Mouse (Mus musculus) neural tube, embryonic 11.5 days (tissue): ENCODE data around the gene Txnl4b. TPM values are rescaled to one million over a fixed set of nuclear protein-coding genes. Genes with fewer than 3 reads are reported as not detected.

ENCODE experiments used
- ATAC-seq: fragments of 200-750 bp; cut with Nextera tagmentation; 2 replicates; pipeline ENCODE4 v1.8.0; 2017; ENCODE audit warnings: moderate number of reproducible peaks, mild to moderate bottlenecking, moderate TSS enrichment, moderate library complexity; ENCODE audit not compliant: insufficient read depth, low FRiP score, low TSS enrichment
- DNase-seq: peaks from one replicate; pipeline ENCODE4 v3.0.0-alpha.2; 2015; ENCODE audit warnings: low spot score
- H3K27ac ChIP-seq: fragments of 300-500 bp; sonication (generic); 2 replicates; pipeline ENCODE4 v1.5.1; 2014; ENCODE audit warnings: low read depth, mild to moderate bottlenecking, low read length
- H3K27me3 ChIP-seq: fragments of 300-500 bp; sonication (generic); 2 replicates; pipeline ENCODE4 v1.6.1; 2014; ENCODE audit warnings: mild to moderate bottlenecking, low read length, mixed read lengths; ENCODE audit not compliant: control insufficient read depth, insufficient read depth
- H3K36me3 ChIP-seq: fragments of 300-500 bp; sonication (generic); 2 replicates; pipeline ENCODE4 v1.6.1; 2014; ENCODE audit warnings: mild to moderate bottlenecking, low read length, moderate library complexity, mixed read lengths; ENCODE audit not compliant: control insufficient read depth, insufficient read depth
- H3K4me1 ChIP-seq: fragments of 300-500 bp; sonication (generic); 2 replicates; pipeline ENCODE4 v1.6.1; 2014; ENCODE audit warnings: low read length, mixed read lengths; ENCODE audit not compliant: control insufficient read depth, insufficient read depth
- H3K4me2 ChIP-seq: fragments of 300-500 bp; sonication (generic); 2 replicates; pipeline ENCODE4 v1.6.1; 2014; ENCODE audit warnings: low read depth, mild to moderate bottlenecking, moderate library complexity
- H3K4me3 ChIP-seq: fragments of 300-500 bp; sonication (generic); 2 replicates; pipeline ENCODE4 v1.5.1; 2014; ENCODE audit warnings: low read depth, low read length
- H3K9ac ChIP-seq: fragments of 300-500 bp; sonication (generic); 2 replicates; pipeline ENCODE4 v1.6.1; 2014; ENCODE audit warnings: mild to moderate bottlenecking, low read length
- H3K9me3 ChIP-seq: fragments of 300-500 bp; sonication (generic); 2 replicates; pipeline ENCODE4 v1.6.1; 2016; ENCODE audit warnings: low read length; ENCODE audit not compliant: control insufficient read depth
- whole genome bisulfite sequencing: fragments of 180-500 bp; shearing (Covaris S2); extraction: QIAGEN DNeasy Blood & Tissue Kit; methylation state at CpG from one replicate; pipeline ENCODE4 v1.1.7; 2014; 5-methylcytosine and 5-hydroxymethylcytosine counted together
- polyA plus RNA-seq: library from polyadenylated mRNA; unstranded; fragments of >200 nt; fragmentation: Nextera tagmentation; extraction: Ambion mirVana; gene quantifications from 2 replicates; pipeline ENCODE4 v1.2.1, GENCODE M21; 2014

Txnl4b gene
- polyA plus RNA-seq, 1 experiment from 2014 or later = 32.2 TPM

- Histone ChIP-seq H3K9ac (no peak overlapping the region), H3K36me3 (peaks cover 11% of the 10 kb centered on the region), H3K4me3 (no peak overlapping the region), H3K27me3 (no peaks in the 10 kb centered on the region), H3K4me1 (no peaks in the 10 kb centered on the region), H3K4me2 (peak overlapping the region; percentile 83), H3K9me3 (no peaks in the 10 kb centered on the region), H3K27ac (no peak overlapping the region)
- ATAC-seq (no peak), DNase-seq (no peak)
- WGBS = 83% methylated on average over 2 of the region's 2 CpGs
Measured at GRCm38 (mm10) chr8:109563881-109564280, 1.8 kb upstream of the Txnl4b start.

- H3K4me1 ChIP-seq = no peaks in the 10 kb centered on the region
- H3K9me3 ChIP-seq = no peaks in the 10 kb centered on the region
- peak overlapping the region; percentile 83 for H3K4me2 ChIP-seq
- H3K36me3 ChIP-seq = peaks cover 5% of the 10 kb centered on the region; the same call in 1 of the 2 replicates
- ATAC-seq (no peak), DNase-seq (no peak)
- peak overlapping the region; percentile 94 for H3K4me3 ChIP-seq
- 5% methylated on average over 10 of the region's 10 CpGs for WGBS
- no peaks in the 10 kb centered on the region for H3K27me3 ChIP-seq
- H3K27ac ChIP-seq = no peak overlapping the region
- H3K9ac ChIP-seq = peak overlapping the region; percentile 96
Measured at GRCm38 (mm10) chr8:109564766-109565165, 926 bp upstream of the Txnl4b start.

GRCm38 (mm10) chr8:109571139-109571538 is 5.4 kb downstream of the Txnl4b start:
- Histone ChIP-seq H3K9ac (no peak overlapping the region), H3K27ac (no peak overlapping the region), H3K4me3 (no peak overlapping the region), H3K27me3 (no peaks in the 10 kb centered on the region), H3K9me3 (no peaks in the 10 kb centered on the region), H3K4me1 (no peaks in the 10 kb centered on the region), H3K4me2 (no peak overlapping the region), H3K36me3 (no peaks in the 10 kb centered on the region)
- DNase-seq = no peak
- no peak for ATAC-seq
- WGBS = 91% methylated on average over 12 of the region's 12 CpGs

DNA sequence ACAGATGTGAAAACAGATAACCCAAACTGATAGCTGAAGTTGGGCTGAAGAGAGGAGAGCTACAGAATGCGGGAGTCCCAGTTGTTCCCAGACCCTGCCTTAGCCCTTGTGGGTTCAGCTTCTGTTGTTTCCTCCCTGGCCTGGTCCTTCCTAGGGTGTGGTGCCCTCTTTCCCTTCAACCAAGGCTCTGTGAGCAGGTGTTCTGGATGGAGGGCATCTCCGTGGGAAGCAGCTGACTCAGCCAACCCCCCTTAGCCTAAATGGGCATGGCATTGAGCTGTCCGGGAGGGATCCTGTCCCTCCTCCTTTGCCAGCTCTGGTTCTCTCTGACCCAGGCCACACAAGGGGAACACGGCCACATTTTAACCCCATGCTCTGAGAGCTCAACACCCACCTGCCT is 10.6 kb downstream of the Txnl4b start:
- Histone ChIP-seq H3K27ac (no peak overlapping the region), H3K4me2 (no peak overlapping the region), H3K27me3 (no peaks in the 10 kb centered on the region), H3K9me3 (no peaks in the 10 kb centered on the region), H3K4me3 (no peak overlapping the region), H3K4me1 (no peaks in the 10 kb centered on the region), H3K9ac (no peak overlapping the region), H3K36me3 (no peaks in the 10 kb centered on the region)
- WGBS = 70% methylated on average over 4 of the region's 4 CpGs
- ATAC-seq (no peak), DNase-seq (no peak)

GRCm38 (mm10) chr8:109578900-109579301 is 13.2 kb downstream of the Txnl4b start, which contains the start of gene Hp:
TSS of gene Hp (minus strand) at chr8:109579172.
- DNase-seq = no peak

DNA sequence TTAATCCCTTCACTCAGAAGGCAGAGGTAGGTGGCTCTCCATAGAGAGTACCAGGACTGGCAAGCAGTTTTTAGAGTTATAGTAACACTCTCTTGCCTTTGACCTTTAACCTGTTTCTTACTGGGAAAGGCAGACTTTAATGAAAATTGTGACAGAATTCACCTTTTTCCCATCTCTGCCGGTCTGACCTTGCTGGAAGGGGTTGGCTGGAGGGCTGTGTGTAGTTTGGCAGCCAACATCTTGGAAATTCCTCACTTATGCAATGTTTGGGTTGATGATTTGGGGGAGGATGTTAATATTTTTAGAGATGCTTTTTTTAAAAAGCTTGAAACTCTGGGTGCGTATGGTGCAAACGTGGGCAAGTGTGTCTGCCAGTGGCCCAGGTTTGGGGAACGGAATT is 18.6 kb downstream of the Txnl4b start:
- H3K9ac ChIP-seq = no peak overlapping the region
- DNase-seq (no peak), ATAC-seq (no peak)
- H3K4me3 ChIP-seq = no peak overlapping the region
- H3K4me1 ChIP-seq = no peaks in the 10 kb centered on the region
- no peak overlapping the region for H3K4me2 ChIP-seq
- H3K27ac ChIP-seq = no peak overlapping the region
- no peaks in the 10 kb centered on the region for H3K9me3 ChIP-seq
- 89% methylated on average over 4 of the region's 4 CpGs for WGBS
- H3K27me3 ChIP-seq = no peaks in the 10 kb centered on the region
- H3K36me3 ChIP-seq = no peaks in the 10 kb centered on the region

More at GRCm38 (mm10) chr8:109578900-109579301, 13.2 kb downstream of the Txnl4b start, which contains the start of gene Hp:
- Histone ChIP-seq H3K4me3 (no peak within 1 kb of the TSS), H3K27me3 (no peaks in the 10 kb centered on the region), H3K4me1 (no peaks in the 10 kb centered on the region), H3K36me3 (no peaks in the 10 kb centered on the region), H3K9me3 (no peaks in the 10 kb centered on the region), H3K27ac (no peak within 1 kb of the TSS), H3K4me2 (no peak within 1 kb of the TSS), H3K9ac (no peak within 1 kb of the TSS)
- 76% methylated on average over 8 of the region's 8 CpGs for WGBS
- ATAC-seq = no peak

GRCm38 (mm10) chr8:109584830-109585229 is 19.1 kb downstream of the Txnl4b start:
- 83% methylated on average over 3 of the region's 3 CpGs for WGBS
- Histone ChIP-seq H3K36me3 (no peaks in the 10 kb centered on the region), H3K9me3 (no peaks in the 10 kb centered on the region), H3K4me1 (no peaks in the 10 kb centered on the region), H3K4me2 (no peak overlapping the region), H3K4me3 (no peak overlapping the region), H3K9ac (no peak overlapping the region), H3K27me3 (no peaks in the 10 kb centered on the region), H3K27ac (no peak overlapping the region)
- DNase-seq (no peak), ATAC-seq (no peak)

GRCm38 (mm10) chr8:109585652-109586051 is 20.0 kb downstream of the Txnl4b start:
- Histone ChIP-seq H3K27ac (no peak overlapping the region), H3K4me2 (no peak overlapping the region), H3K4me1 (no peaks in the 10 kb centered on the region), H3K9me3 (no peaks in the 10 kb centered on the region), H3K27me3 (no peaks in the 10 kb centered on the region), H3K36me3 (no peaks in the 10 kb centered on the region), H3K9ac (no peak overlapping the region), H3K4me3 (no peak overlapping the region)
- ATAC-seq (no peak), DNase-seq (no peak)

GRCm38 (mm10) chr8:109586972-109587504 is 21.3 kb downstream of the Txnl4b start:
- no peaks in the 10 kb centered on the region for H3K27me3 ChIP-seq
- no peaks in the 10 kb centered on the region for H3K4me1 ChIP-seq
- no peak overlapping the region for H3K27ac ChIP-seq
- H3K4me2 ChIP-seq = no peak overlapping the region
- 67% methylated on average over 7 of the region's 7 CpGs for WGBS
- H3K9me3 ChIP-seq = no peaks in the 10 kb centered on the region
- no peak overlapping the region for H3K9ac ChIP-seq
- H3K4me3 ChIP-seq = no peak overlapping the region
- ATAC-seq (no peak), DNase-seq (no peak)
- H3K36me3 ChIP-seq = no peaks in the 10 kb centered on the region
